Mouse (Mus musculus) bone marrow, adult 2 months (tissue): ENCODE results near the gene 1700012P22Rik.

ENCODE experiments used
- CTCF ChIP-seq: fragments of 200-500 bp; IDR thresholded peaks from 2 replicates; pipeline ENCODE4 v1.5.1; 2011; ENCODE audit warnings: low read length, control low read depth; ENCODE audit not compliant: control insufficient read depth, insufficient read depth
- POLR2A ChIP-seq: fragments of 200-500 bp; IDR thresholded peaks from 2 replicates; pipeline ENCODE4 v1.6.1; 2011; ENCODE audit warnings: low read depth, mild to moderate bottlenecking, control low read depth, low read length, borderline replicate concordance; ENCODE audit not compliant: control insufficient read depth

DNA sequence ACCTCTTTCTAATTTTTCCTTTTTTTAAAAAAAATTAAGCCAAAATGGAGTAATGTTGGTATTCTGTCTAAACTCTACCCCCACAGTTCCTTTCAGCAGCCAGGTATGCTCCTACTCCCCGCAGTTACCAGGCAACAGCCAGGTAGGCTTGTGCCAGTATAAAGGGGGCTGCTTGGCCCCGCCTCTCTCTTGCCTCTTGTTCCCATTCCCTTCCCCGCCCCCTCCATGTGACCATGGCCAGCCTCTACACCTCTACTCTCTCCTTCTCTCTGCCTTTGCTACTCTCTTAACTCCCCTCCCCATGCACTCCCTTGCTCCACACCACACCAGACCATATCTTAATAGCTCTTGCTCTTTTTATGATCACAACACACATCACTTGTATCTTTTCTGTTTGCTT lies 32.3 kb downstream of the 1700012P22Rik start:
- TF ChIP-seq CTCF (no peak), POLR2A (no peak)
